Comparison of ENCODE assay signal across 21 mouse cellular contexts in the genomic region with DNA sequence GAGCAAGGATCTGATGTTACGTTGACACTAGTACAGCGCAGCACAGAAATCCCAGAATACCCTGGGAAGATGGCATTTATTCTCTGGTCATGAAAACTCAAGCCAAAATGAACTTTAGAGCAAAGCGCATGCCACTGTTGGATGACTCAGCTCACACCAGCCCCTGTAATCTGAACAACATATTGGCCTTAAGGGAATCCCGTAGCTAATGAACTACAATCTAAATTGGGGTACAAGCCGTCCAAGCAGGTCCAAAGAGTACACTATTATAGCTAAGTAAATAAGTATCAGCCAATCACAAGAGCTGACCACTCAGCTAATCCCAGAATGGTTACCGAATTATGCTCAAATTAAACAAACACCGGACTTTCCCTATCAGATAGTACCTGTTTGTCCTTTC.
A peak's percentile ranks its signal among the peaks of the same experiment; 100 is the strongest.
DNase-seq lines count a peak whose midpoint lies in the region; ATAC-seq and TF ChIP-seq lines count a peak whose summit lies in the region.
"Had no signal": no experiment of that assay in that cellular context is flagged by ENCODE, and none has a peak within 500 bp of the region (broad histone marks: within the 10 kb centered on the region; RNA-seq: fewer than 3 reads in every experiment).

No protein-coding gene starts in this region.

- no peak for TF ChIP-seq POLR2A in kidney, adult 2 months (IDR thresholded peaks at IDR 0.05; ENCODE audit: low read depth, low read length)

- peaks cover 20% of the 10 kb centered on the region; the same call in 1 of the 2 replicates for H3K4me1 ChIP-seq in kidney, adult 2 months (ENCODE audit: control insufficient read depth, insufficient read depth, low read length)
- H3K4me1 ChIP-seq in kidney, embryonic 15.5 days, result no peaks in the 10 kb centered on the region
- no peaks in the 10 kb centered on the region for H3K4me1 ChIP-seq in intestine, embryonic 15.5 days (replicated peaks)
- no peaks in the 10 kb centered on the region for H3K4me1 ChIP-seq in kidney, postnatal 0 days (replicated peaks; ENCODE audit: insufficient read depth, low read length)
- no peaks in the 10 kb centered on the region for H3K4me1 ChIP-seq in stomach, embryonic 15.5 days
- H3K4me1 ChIP-seq in heart, embryonic 11.5 days (ENCODE audit: control insufficient read depth, insufficient read depth, low read length), result no peaks in the 10 kb centered on the region
- H3K4me1 ChIP-seq: embryonic facial prominence, embryonic 12.5 days; hindbrain, embryonic 13.5 days; megakaryocyte, embryonic 14.5 days; midbrain, embryonic 13.5 days had no signal

- H3K27ac ChIP-seq in kidney, adult 2 months (ENCODE audit: insufficient read depth, low read depth, low read length), result peak overlapping the region; percentile 2; the same call in 1 of the 2 replicates
- no peak overlapping the region for H3K27ac ChIP-seq in kidney, embryonic 15.5 days
- peak overlapping the region; percentile 66 for H3K27ac ChIP-seq in intestine, embryonic 15.5 days
- H3K27ac ChIP-seq in kidney, postnatal 0 days, result peak overlapping the region; percentile 52; the same call in 1 of the 2 replicates
- no peak overlapping the region for H3K27ac ChIP-seq in stomach, embryonic 15.5 days
- no peak overlapping the region for H3K27ac ChIP-seq in heart, embryonic 11.5 days (ENCODE audit: low read depth, low read length)
- H3K27ac ChIP-seq: embryonic facial prominence, embryonic 12.5 days; heart, adult 2 months; hindbrain, embryonic 13.5 days; midbrain, embryonic 13.5 days had no signal

- WGBS in kidney, adult 2 months, result 58% methylated on average over 7 of the region's 7 CpGs
- 96% methylated on average over 7 of the region's 7 CpGs for WGBS in kidney, embryonic 15.5 days
- 74% methylated on average over 7 of the region's 7 CpGs for WGBS in intestine, embryonic 15.5 days
- WGBS in kidney, postnatal 0 days, result 81% methylated on average over 7 of the region's 7 CpGs
- WGBS in stomach, embryonic 15.5 days, result 80% methylated on average over 7 of the region's 7 CpGs
- WGBS in heart, embryonic 11.5 days (ENCODE audit: insufficient replicate concordance), result 91% methylated on average over 7 of the region's 7 CpGs

- H3K4me2 ChIP-seq in kidney, embryonic 15.5 days, result no peak overlapping the region
- no peak overlapping the region for H3K4me2 ChIP-seq in intestine, embryonic 15.5 days (replicated peaks)
- no peak overlapping the region for H3K4me2 ChIP-seq in kidney, postnatal 0 days (ENCODE audit: low read length)
- H3K4me2 ChIP-seq in stomach, embryonic 15.5 days, result no peak overlapping the region
- H3K4me2 ChIP-seq in heart, embryonic 11.5 days, result no peak overlapping the region
- H3K4me2 ChIP-seq: embryonic facial prominence, embryonic 12.5 days; hindbrain, embryonic 13.5 days; lung, embryonic 14.5 days; midbrain, embryonic 13.5 days had no signal

- DNase-seq in kidney, adult 2 months, result peak; percentile 76
- no peak for DNase-seq in kidney, postnatal 0 days (ENCODE audit: low spot score)
- no peak for DNase-seq in heart, postnatal 4 days
- DNase-seq: adrenal gland, postnatal 14 days; cerebellum, adult 2 months; cerebellum, postnatal 25 days; gastrocnemius, postnatal 36 days; heart, adult 2 months; lung, embryonic 14.5 days; lung, postnatal 36 days; spleen, adult 18-20 months; thymus, adult 2 months had no signal

- H3K4me3 ChIP-seq in kidney, adult 2 months (ENCODE audit: insufficient read depth, low read depth, low read length), result no peak overlapping the region
- no peak overlapping the region for H3K4me3 ChIP-seq in kidney, embryonic 15.5 days (replicated peaks)
- no peak overlapping the region for H3K4me3 ChIP-seq in intestine, embryonic 15.5 days (replicated peaks)
- no peak overlapping the region for H3K4me3 ChIP-seq in kidney, postnatal 0 days (replicated peaks; ENCODE audit: low read depth, low read length)
- H3K4me3 ChIP-seq in stomach, embryonic 15.5 days (replicated peaks), result no peak overlapping the region
- H3K4me3 ChIP-seq in heart, embryonic 11.5 days (ENCODE audit: low read depth, low read length), result no peak overlapping the region
- H3K4me3 ChIP-seq: embryonic facial prominence, embryonic 12.5 days; heart, adult 2 months; hindbrain, embryonic 13.5 days; megakaryocyte, embryonic 14.5 days; midbrain, embryonic 13.5 days had no signal

- H3K27me3 ChIP-seq in kidney, adult 2 months (replicated peaks; ENCODE audit: control insufficient read depth, insufficient read depth, low read length), result no peaks in the 10 kb centered on the region
- H3K27me3 ChIP-seq in kidney, embryonic 15.5 days, result no peaks in the 10 kb centered on the region
- H3K27me3 ChIP-seq in intestine, embryonic 15.5 days (replicated peaks), result no peaks in the 10 kb centered on the region
- H3K27me3 ChIP-seq in kidney, postnatal 0 days (ENCODE audit: insufficient read depth, low read length), result no peaks in the 10 kb centered on the region
- no peaks in the 10 kb centered on the region for H3K27me3 ChIP-seq in stomach, embryonic 15.5 days (replicated peaks)
- no peaks in the 10 kb centered on the region for H3K27me3 ChIP-seq in heart, embryonic 11.5 days (ENCODE audit: control insufficient read depth, insufficient read depth, low read length)
- H3K27me3 ChIP-seq: embryonic facial prominence, embryonic 12.5 days; hindbrain, embryonic 13.5 days; megakaryocyte, embryonic 14.5 days; midbrain, embryonic 13.5 days had no signal

- ATAC-seq in kidney, embryonic 15.5 days (replicated peaks; ENCODE audit: low FRiP score), result no peak
- ATAC-seq in intestine, embryonic 15.5 days, result peak; percentile 92
- 0 out of 2 replicates have a peak, but pooled peaks have one; percentile 69 for ATAC-seq in kidney, postnatal 0 days (replicated peaks; ENCODE audit: low FRiP score, low read depth)
- peak; percentile 47; the same call in 1 of the 2 replicates for ATAC-seq in stomach, embryonic 15.5 days (ENCODE audit: insufficient read depth, low FRiP score, low read depth)
- no peak for ATAC-seq in heart, embryonic 11.5 days (replicated peaks; ENCODE audit: insufficient number of reproducible peaks, low FRiP score, low TSS enrichment)
- ATAC-seq: CD4-positive, CD25-positive, alpha-beta regulatory T cell, adult 4 months; midbrain, embryonic 13.5 days had no signal

- no peaks in the 10 kb centered on the region for H3K9me3 ChIP-seq in kidney, embryonic 15.5 days (replicated peaks)
- no peaks in the 10 kb centered on the region for H3K9me3 ChIP-seq in intestine, embryonic 15.5 days
- H3K9me3 ChIP-seq in kidney, postnatal 0 days (replicated peaks; ENCODE audit: low read length), result no peaks in the 10 kb centered on the region
- no peaks in the 10 kb centered on the region for H3K9me3 ChIP-seq in stomach, embryonic 15.5 days
- no peaks in the 10 kb centered on the region for H3K9me3 ChIP-seq in heart, embryonic 11.5 days (replicated peaks; ENCODE audit: control insufficient read depth, low read length)
- H3K9me3 ChIP-seq: embryonic facial prominence, embryonic 12.5 days; midbrain, embryonic 13.5 days had no signal

- H3K9ac ChIP-seq in kidney, embryonic 15.5 days, result no peak overlapping the region
- H3K9ac ChIP-seq in intestine, embryonic 15.5 days, result no peak overlapping the region
- no peak overlapping the region for H3K9ac ChIP-seq in kidney, postnatal 0 days (ENCODE audit: low read depth, low read length)
- H3K9ac ChIP-seq in stomach, embryonic 15.5 days, result no peak overlapping the region
- no peak overlapping the region for H3K9ac ChIP-seq in heart, embryonic 11.5 days (ENCODE audit: low read depth, low read length)
- H3K9ac ChIP-seq: embryonic facial prominence, embryonic 12.5 days; hindbrain, embryonic 13.5 days; lung, embryonic 14.5 days; midbrain, embryonic 13.5 days had no signal

- H3K36me3 ChIP-seq in kidney, adult 2 months (ENCODE audit: control insufficient read depth, insufficient read depth, low read length), result no peaks in the 10 kb centered on the region
- no peaks in the 10 kb centered on the region for H3K36me3 ChIP-seq in kidney, embryonic 15.5 days
- no peaks in the 10 kb centered on the region for H3K36me3 ChIP-seq in intestine, embryonic 15.5 days
- no peaks in the 10 kb centered on the region for H3K36me3 ChIP-seq in kidney, postnatal 0 days (ENCODE audit: insufficient read depth, low read length)
- no peaks in the 10 kb centered on the region for H3K36me3 ChIP-seq in stomach, embryonic 15.5 days
- no peaks in the 10 kb centered on the region for H3K36me3 ChIP-seq in heart, embryonic 11.5 days (ENCODE audit: control insufficient read depth, insufficient read depth, low read length)
- H3K36me3 ChIP-seq: embryonic facial prominence, embryonic 12.5 days; hindbrain, embryonic 13.5 days; midbrain, embryonic 13.5 days had no signal

- no peak for TF ChIP-seq CTCF in kidney, adult 2 months (conservative IDR thresholded peaks at IDR 0.05; ENCODE audit: insufficient read depth, insufficient read length, low read depth, low read length)
- TF ChIP-seq CTCF in kidney, postnatal 0 days (IDR thresholded peaks at IDR 0.05; ENCODE audit: low read depth), result no peak

Comparison
In these comparisons a context has a peak if more than half of its experiments do, and no peak if none do; other contexts are left out.
1. H3K27ac ChIP-seq: peak in kidney, adult 2 months (single experiment), intestine, embryonic 15.5 days (single experiment) and kidney, postnatal 0 days (single experiment); none in kidney, embryonic 15.5 days (single experiment), stomach, embryonic 15.5 days (single experiment) and heart, embryonic 11.5 days (single experiment).
2. ATAC-seq: peak in intestine, embryonic 15.5 days (single experiment), kidney, postnatal 0 days (single experiment) and stomach, embryonic 15.5 days (single experiment); none in kidney, embryonic 15.5 days (single experiment) and heart, embryonic 11.5 days (single experiment).